Mouse (Mus musculus) embryonic facial prominence, embryonic 14.5 days (tissue): ENCODE measurements around the gene Cask. TPM values are rescaled to one million over a fixed set of nuclear protein-coding genes. Genes with fewer than 3 reads are reported as not detected.

Experiments used
- ATAC-seq: fragments of 200-750 bp; cut with Nextera tagmentation; 2 replicates; pipeline ENCODE4 v1.8.0; 2017; ENCODE audit warnings: low read depth, moderate number of reproducible peaks, moderate TSS enrichment
- DNase-seq: peaks from one replicate; pipeline ENCODE4 v3.0.0-alpha.2; 2015; ENCODE audit warnings: low spot score
- H3K27ac ChIP-seq: fragments of 300-500 bp; sonication (generic); replicated peaks from 2 replicates; pipeline ENCODE4 v1.5.1; 2014; ENCODE audit warnings: low read depth, mild to moderate bottlenecking, low read length, moderate library complexity
- H3K27me3 ChIP-seq: fragments of 300-500 bp; sonication (generic); replicated peaks from 2 replicates; pipeline ENCODE4 v1.6.1; 2014; ENCODE audit warnings: low read length; ENCODE audit not compliant: control insufficient read depth, insufficient read depth
- H3K36me3 ChIP-seq: fragments of 300-500 bp; sonication (generic); 2 replicates; pipeline ENCODE4 v1.6.1; 2014; ENCODE audit warnings: low read length, mixed read lengths; ENCODE audit not compliant: control insufficient read depth, insufficient read depth
- H3K4me1 ChIP-seq: fragments of 300-500 bp; sonication (generic); 2 replicates; pipeline ENCODE4 v1.6.1; 2014; ENCODE audit warnings: antibody characterized with exemption, low read length; ENCODE audit not compliant: control insufficient read depth, insufficient read depth
- H3K4me2 ChIP-seq: fragments of 300-500 bp; sonication (generic); 2 replicates; pipeline ENCODE4 v1.6.1; 2014; ENCODE audit warnings: low read depth, mild to moderate bottlenecking, low read length, moderate library complexity, mixed read lengths
- H3K4me3 ChIP-seq: fragments of 300-500 bp; sonication (generic); 2 replicates; pipeline ENCODE4 v1.5.1; 2014; ENCODE audit warnings: low read depth, mild to moderate bottlenecking, low read length
- H3K9ac ChIP-seq: fragments of 300-500 bp; sonication (generic); 2 replicates; pipeline ENCODE4 v1.6.1; 2014; ENCODE audit warnings: low read depth, mild to moderate bottlenecking, low read length, moderate library complexity, mixed read lengths
- H3K9me3 ChIP-seq: fragments of 300-500 bp; sonication (generic); 2 replicates; pipeline ENCODE4 v1.6.1; 2016; ENCODE audit warnings: low read length; ENCODE audit not compliant: control insufficient read depth
- WGBS: fragments of 180-500 bp; shearing (Covaris S2); extraction: QIAGEN DNeasy Blood & Tissue Kit; methylation state at CpG from one replicate; pipeline ENCODE4 v1.1.7; 2014; 5-methylcytosine and 5-hydroxymethylcytosine counted together
- polyA plus RNA-seq: library from polyadenylated mRNA; unstranded; fragments of >200 nt; fragmentation: Nextera tagmentation; extraction: Ambion mirVana; gene quantifications from 2 replicates; pipeline ENCODE4 v1.2.1, GENCODE M21; 2014

The Cask gene
- polyA plus RNA-seq, 1 experiment from 2014 or later: 20.1 TPM

DNA sequence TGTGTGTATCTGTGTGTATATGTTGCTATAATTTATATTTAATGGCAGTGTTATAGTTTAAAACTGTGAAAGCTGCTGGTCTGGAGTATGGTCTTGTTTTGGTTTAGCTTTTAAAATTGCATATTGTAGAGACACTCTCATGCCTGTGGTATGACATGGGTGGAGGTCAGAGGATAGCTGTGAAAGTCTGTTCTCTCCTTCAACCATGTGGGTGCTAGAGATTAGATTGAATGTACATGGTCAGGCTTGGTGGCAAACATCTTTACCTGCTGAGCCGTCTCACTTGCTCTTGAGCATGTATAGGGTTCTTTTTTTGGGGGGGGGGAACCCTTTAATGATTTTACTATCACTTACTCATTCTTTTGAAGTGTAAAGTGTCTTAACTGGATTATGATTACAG is 361.4 kb downstream of the Cask start:
- no peak for DNase-seq
- Histone ChIP-seq H3K27ac (no peak overlapping the region), H3K9me3 (0 out of 2 replicates have a peak, but pooled peaks cover 5% of the 10 kb centered on the region), H3K27me3 (peaks cover 8% of the 10 kb centered on the region), H3K9ac (no peak overlapping the region), H3K4me2 (no peak overlapping the region), H3K36me3 (no peaks in the 10 kb centered on the region), H3K4me3 (no peak overlapping the region), H3K4me1 (no peaks in the 10 kb centered on the region)
- ATAC-seq: no peak
- 79% methylated on average over 1 of the region's 1 CpGs for WGBS

DNA sequence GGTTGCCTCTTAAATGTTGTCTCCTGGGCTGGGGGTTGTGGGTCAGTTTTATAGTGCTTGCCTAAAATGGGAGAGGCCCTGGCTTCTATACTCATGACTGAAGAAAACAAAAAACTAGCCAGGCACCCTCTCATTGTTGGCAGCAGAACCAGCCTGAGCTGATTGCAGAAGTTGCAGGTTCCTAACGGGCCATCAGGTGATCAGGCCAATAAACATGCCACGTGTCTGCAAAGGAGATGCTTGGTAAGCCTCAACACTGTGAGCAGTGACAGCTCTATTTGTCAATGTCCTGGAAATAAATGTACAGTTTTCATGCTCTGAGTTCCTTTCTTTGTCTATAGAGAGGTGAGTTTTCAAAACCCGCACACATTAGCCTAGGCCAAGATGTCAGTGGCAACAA is 362.2 kb downstream of the Cask start:
- 79% methylated on average over 3 of the region's 3 CpGs for WGBS
- ATAC-seq (no peak), DNase-seq (no peak)

DNA sequence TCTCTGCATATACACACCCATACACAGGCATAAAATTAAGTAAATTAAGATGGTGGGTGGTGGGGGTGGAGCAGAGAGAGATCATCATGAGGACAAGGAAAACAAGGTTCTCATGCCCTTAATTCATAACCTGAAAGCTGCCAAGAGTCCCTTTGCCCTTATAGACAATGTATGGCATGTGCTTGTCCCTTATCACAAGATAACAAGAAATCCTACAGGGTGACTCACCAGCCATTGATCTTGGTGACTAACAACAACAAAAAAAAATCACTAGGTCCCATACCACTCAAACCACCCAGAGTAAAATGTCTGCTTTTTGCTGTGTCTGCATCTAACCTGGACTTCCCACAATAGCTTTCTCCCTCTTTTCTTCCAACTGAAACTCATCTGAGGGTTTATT is 366.7 kb downstream of the Cask start:
- H3K4me3 ChIP-seq: no peak overlapping the region
- ATAC-seq: no peak

More for the DNA sequence above, 362.2 kb downstream of the Cask start:
- Histone ChIP-seq H3K4me2 (no peak overlapping the region), H3K9ac (no peak overlapping the region), H3K4me3 (no peak overlapping the region), H3K9me3 (0 out of 2 replicates have a peak, but pooled peaks cover 5% of the 10 kb centered on the region), H3K27ac (no peak overlapping the region), H3K27me3 (peaks cover 8% of the 10 kb centered on the region), H3K36me3 (no peaks in the 10 kb centered on the region), H3K4me1 (no peaks in the 10 kb centered on the region)

DNA sequence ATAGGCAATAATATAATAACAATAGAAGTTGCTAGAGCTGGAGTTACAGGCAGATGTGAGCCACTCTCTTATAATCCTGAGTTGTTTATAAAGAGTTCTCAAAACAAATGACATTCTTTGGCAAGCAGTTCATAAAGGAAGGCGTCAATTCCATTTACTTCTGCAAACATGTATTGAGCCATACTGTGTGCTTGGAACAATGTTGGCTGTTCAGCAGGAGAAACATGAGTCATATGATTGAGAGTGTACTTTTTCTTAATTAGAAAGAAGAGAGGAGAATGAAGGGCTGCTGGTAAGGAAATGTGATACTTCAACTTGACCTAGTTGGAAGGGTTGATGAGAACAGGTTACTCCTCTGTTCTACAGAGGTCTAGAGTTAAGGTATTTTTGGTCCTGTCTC is 368.6 kb downstream of the Cask start:
- Histone ChIP-seq H3K9ac (no peak overlapping the region), H3K36me3 (no peaks in the 10 kb centered on the region), H3K4me3 (no peak overlapping the region), H3K4me2 (no peak overlapping the region), H3K27me3 (peaks cover 7% of the 10 kb centered on the region; the same call in 1 of the 2 replicates), H3K9me3 (0 out of 2 replicates have a peak, but pooled peaks cover 5% of the 10 kb centered on the region), H3K4me1 (no peaks in the 10 kb centered on the region), H3K27ac (no peak overlapping the region)
- no peak for DNase-seq
- no peak for ATAC-seq
- 88% methylated on average over 1 of the region's 1 CpGs for WGBS

More for the DNA sequence above, 366.7 kb downstream of the Cask start:
- Histone ChIP-seq H3K9me3 (0 out of 2 replicates have a peak, but pooled peaks cover 5% of the 10 kb centered on the region), H3K9ac (no peak overlapping the region), H3K27me3 (peaks cover 4% of the 10 kb centered on the region), H3K36me3 (no peaks in the 10 kb centered on the region), H3K27ac (no peak overlapping the region), H3K4me1 (no peaks in the 10 kb centered on the region), H3K4me2 (no peak overlapping the region)
- DNase-seq: no peak

DNA sequence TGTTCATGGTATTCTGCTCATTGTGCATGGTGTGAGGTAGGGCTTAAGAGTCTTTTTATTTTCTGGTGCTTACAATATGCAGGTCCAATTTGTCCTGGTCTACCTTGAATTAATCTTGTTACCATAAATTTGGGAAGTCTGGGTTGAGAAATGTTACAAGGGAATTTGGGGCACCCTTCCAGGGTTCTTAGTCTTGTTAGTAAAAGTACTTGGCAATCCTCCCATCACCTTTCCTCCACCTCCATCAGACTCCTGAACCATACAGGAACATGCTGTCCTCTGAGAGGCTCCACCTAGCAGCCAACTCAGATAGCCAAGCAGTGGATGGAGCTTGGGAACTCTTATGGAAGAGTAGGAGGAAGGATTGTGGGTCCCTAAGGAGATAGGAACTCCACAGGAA is 371.6 kb downstream of the Cask start:
- no peak overlapping the region for H3K4me2 ChIP-seq
- H3K9ac ChIP-seq: no peak overlapping the region
- H3K9me3 ChIP-seq: no peaks in the 10 kb centered on the region
- H3K4me1 ChIP-seq: no peaks in the 10 kb centered on the region
- no peaks in the 10 kb centered on the region for H3K36me3 ChIP-seq
- H3K27me3 ChIP-seq: peaks cover 4% of the 10 kb centered on the region; the same call in 1 of the 2 replicates
- ATAC-seq (no peak), DNase-seq (no peak)
- no peak overlapping the region for H3K4me3 ChIP-seq
- no peak overlapping the region for H3K27ac ChIP-seq

DNA sequence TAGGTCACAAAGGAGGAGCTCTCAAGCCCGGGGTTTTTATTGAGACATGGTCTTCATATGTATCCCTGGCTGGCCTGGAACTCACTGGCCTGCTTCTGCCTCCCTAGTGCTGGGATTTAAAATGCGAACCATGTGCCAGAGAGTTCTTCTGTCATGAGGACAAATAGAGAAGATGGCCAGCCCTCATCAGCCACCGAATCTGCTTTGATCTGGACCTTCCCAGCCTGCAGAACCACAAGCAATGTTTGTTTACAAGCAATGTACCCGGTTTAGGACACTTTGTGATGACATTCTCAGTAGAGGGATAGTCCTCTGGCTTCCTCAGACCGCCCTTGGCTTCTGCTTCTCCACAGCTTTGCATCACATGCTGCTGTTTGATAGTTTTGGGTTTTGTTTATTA is 372.9 kb downstream of the Cask start:
- no peak overlapping the region for H3K4me3 ChIP-seq
- H3K4me2 ChIP-seq: no peak overlapping the region
- no peak overlapping the region for H3K9ac ChIP-seq
- H3K4me1 ChIP-seq: no peaks in the 10 kb centered on the region
- 53% methylated on average over 5 of the region's 5 CpGs for WGBS
- H3K36me3 ChIP-seq: no peaks in the 10 kb centered on the region
- no peak for DNase-seq
- no peaks in the 10 kb centered on the region for H3K9me3 ChIP-seq
- no peak for ATAC-seq
- peaks cover 7% of the 10 kb centered on the region for H3K27me3 ChIP-seq
- no peak overlapping the region for H3K27ac ChIP-seq

DNA sequence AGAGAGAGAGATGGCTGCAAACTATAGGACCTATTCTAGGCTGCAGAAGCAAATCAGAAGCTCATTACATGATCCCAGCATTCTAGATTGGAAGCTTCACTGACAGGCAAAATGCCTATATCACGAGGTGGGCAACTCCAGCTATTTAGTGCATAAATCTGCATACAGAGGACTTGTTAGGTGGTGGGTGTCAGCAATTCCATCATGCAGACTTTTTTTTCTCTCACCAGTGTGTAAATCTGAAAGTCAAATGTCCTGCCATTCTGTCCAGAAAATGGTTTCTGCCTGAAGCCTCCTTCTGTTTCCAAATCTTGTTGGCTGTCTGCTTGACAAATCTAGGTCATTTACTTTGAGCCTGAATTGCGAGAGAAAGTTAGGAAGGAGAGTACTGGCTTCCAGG is 373.6 kb downstream of the Cask start:
- Histone ChIP-seq H3K4me1 (no peaks in the 10 kb centered on the region), H3K9me3 (no peaks in the 10 kb centered on the region), H3K27me3 (peaks cover 8% of the 10 kb centered on the region), H3K4me2 (no peak overlapping the region), H3K9ac (no peak overlapping the region), H3K4me3 (no peak overlapping the region), H3K27ac (no peak overlapping the region), H3K36me3 (no peaks in the 10 kb centered on the region)
- DNase-seq: no peak
- 72% methylated on average over 2 of the region's 2 CpGs for WGBS
- no peak for ATAC-seq

DNA sequence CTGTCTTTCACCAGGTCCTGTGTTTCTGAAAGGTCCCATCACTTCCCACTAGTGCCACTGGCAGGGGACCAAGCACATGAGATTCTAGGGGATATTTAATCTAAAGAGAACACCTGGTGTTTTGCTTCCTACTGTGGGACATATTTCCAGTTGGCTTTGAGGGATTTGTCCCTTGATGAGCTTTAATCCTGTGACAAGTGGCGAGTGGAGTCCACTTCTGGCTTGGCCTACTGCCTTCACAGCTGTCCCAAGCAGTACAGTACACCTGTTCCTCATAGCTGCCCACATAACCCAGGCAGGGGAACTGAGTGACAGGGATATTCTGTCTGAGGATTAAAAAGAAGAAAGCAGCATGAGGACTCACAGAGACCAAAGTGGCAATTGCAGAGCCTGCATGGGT is 375.8 kb downstream of the Cask start:
- no peaks in the 10 kb centered on the region for H3K36me3 ChIP-seq
- peak; percentile 72; the same call in 1 of the 2 replicates for ATAC-seq

DNA sequence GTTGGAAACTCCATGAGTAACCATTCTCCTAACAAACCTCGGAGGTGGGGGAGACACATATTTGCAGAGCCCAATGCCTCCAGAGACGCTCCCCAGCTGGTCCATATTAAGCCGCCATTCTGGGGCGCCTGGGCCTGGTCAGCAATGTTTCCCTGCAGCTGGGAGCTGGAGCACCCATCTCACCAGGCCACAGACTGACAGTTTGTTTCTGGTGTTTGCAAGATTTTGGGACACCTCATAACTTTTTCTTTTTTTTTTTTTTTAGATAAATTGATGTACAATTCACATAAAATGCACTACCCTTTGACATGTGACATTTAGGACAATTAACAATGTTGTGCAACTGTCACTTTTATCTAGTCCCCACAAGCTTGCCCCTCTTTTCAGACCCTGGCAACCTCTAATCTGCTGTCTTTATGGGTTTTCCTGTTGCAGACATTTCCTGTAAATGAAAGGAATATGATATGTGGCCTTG is 378.4 kb downstream of the Cask start:
- ATAC-seq: no peak
- Histone ChIP-seq H3K4me1 (no peaks in the 10 kb centered on the region), H3K27me3 (peaks cover 14% of the 10 kb centered on the region; the same call in 1 of the 2 replicates), H3K9me3 (no peaks in the 10 kb centered on the region), H3K36me3 (no peaks in the 10 kb centered on the region), H3K4me2 (no peak overlapping the region), H3K9ac (no peak overlapping the region), H3K4me3 (no peak overlapping the region), H3K27ac (no peak overlapping the region)
- WGBS: 66% methylated on average over 4 of the region's 4 CpGs
- DNase-seq: no peak

More for the DNA sequence above, 375.8 kb downstream of the Cask start:
- H3K4me2 ChIP-seq: no peak overlapping the region
- 47% methylated on average over 1 of the region's 1 CpGs for WGBS
- DNase-seq: no peak
- no peaks in the 10 kb centered on the region for H3K4me1 ChIP-seq
- no peaks in the 10 kb centered on the region for H3K9me3 ChIP-seq
- H3K4me3 ChIP-seq: no peak overlapping the region
- H3K9ac ChIP-seq: no peak overlapping the region
- H3K27me3 ChIP-seq: peaks cover 15% of the 10 kb centered on the region
- H3K27ac ChIP-seq: no peak overlapping the region
